Mouse (Mus musculus) cerebellum, adult 2 months (tissue): Measurements from ENCODE around the gene Zfp62. TPM values are rescaled to one million over a fixed set of nuclear protein-coding genes. Genes with fewer than 3 reads are reported as not detected.

Experiments used
- DNase-seq, 2 experiments: peaks; one replicate each; pipeline ENCODE4 v3.0.0; 2021
- H3K27ac ChIP-seq: fragments of 200-500 bp; 2 replicates; pipeline ENCODE4 v1.5.1; 2012; ENCODE audit warnings: low read length, control low read depth, inconsistent platforms; ENCODE audit not compliant: insufficient read depth
- H3K27me3 ChIP-seq: fragments of 200-500 bp; 2 replicates; pipeline ENCODE4 v1.6.1; 2012; ENCODE audit warnings: inconsistent platforms, mild to moderate bottlenecking, low read length, moderate library complexity; ENCODE audit not compliant: control insufficient read depth, insufficient read depth
- H3K4me1 ChIP-seq: fragments of 200-500 bp; 2 replicates; pipeline ENCODE4 v1.6.1; 2011; ENCODE audit warnings: low read length; ENCODE audit not compliant: control insufficient read depth, insufficient read depth
- H3K4me3 ChIP-seq: fragments of 200-500 bp; replicated peaks from 2 replicates; pipeline ENCODE3; 2011; ENCODE audit warnings: mild to moderate bottlenecking, low read depth, low read length, control low read depth; ENCODE audit not compliant: insufficient read depth
- CTCF ChIP-seq: fragments of 200-500 bp; IDR thresholded peaks from 2 replicates; pipeline ENCODE4 v1.5.1; 2011; ENCODE audit warnings: low read depth, mild to moderate bottlenecking, control low read depth, low read length, moderate library complexity, borderline replicate concordance; ENCODE audit not compliant: insufficient read depth
- POLR2A ChIP-seq: fragments of 200-500 bp; IDR thresholded peaks from 2 replicates; pipeline ENCODE4 v1.6.1; 2011; ENCODE audit warnings: low read length, control low read depth, borderline replicate concordance; ENCODE audit not compliant: insufficient read depth
- WGBS: fragments of 180-500 bp; shearing (Covaris S2); methylation state at CpG from one replicate; pipeline ENCODE4 v1.1.7; 2018; 5-methylcytosine and 5-hydroxymethylcytosine counted together
- polyA plus RNA-seq: library from polyadenylated mRNA; depleted of rRNA; stranded (reverse); fragments of >200 nt; gene quantifications from 2 replicates; pipeline ENCODE4 v1.2.3, GENCODE M21; 2012

Zfp62 gene
- polyA plus RNA-seq, 1 experiment: 22.6 TPM

GRCm38 (mm10) chr11:49240874-49241273 is 37.8 kb downstream of the Zfp62 start:
- 84% methylated on average over 4 of the region's 4 CpGs for WGBS
- peaks cover 4% of the 10 kb centered on the region; the same call in 1 of the 2 replicates for H3K4me1 ChIP-seq
- H3K27ac ChIP-seq: no peak overlapping the region
- no peak for TF ChIP-seq CTCF
- no peak for TF ChIP-seq POLR2A
- no peak for DNase-seq
- no peaks in the 10 kb centered on the region for H3K27me3 ChIP-seq
- H3K4me3 ChIP-seq: no peak overlapping the region

- no peak overlapping the region for H3K4me3 ChIP-seq
- no peak for DNase-seq
- H3K27me3 ChIP-seq: no peaks in the 10 kb centered on the region
- H3K27ac ChIP-seq: no peak overlapping the region
- TF ChIP-seq POLR2A: no peak
- no peak for TF ChIP-seq CTCF
- WGBS: 64% methylated on average over 1 of the region's 1 CpGs
- H3K4me1 ChIP-seq: peaks cover 4% of the 10 kb centered on the region; the same call in 1 of the 2 replicates
Observed at GRCm38 (mm10) chr11:49241471-49241870, 38.4 kb downstream of the Zfp62 start.

- 21% methylated on average over 11 of the region's 11 CpGs for WGBS
- H3K27ac ChIP-seq: peak overlapping the region; percentile 50; the same call in 1 of the 2 replicates
- TF ChIP-seq POLR2A (no peak), CTCF (no peak)
- H3K4me1 ChIP-seq: peaks cover 4% of the 10 kb centered on the region; the same call in 1 of the 2 replicates
- no peak for DNase-seq
- peak overlapping the region; percentile 74 for H3K4me3 ChIP-seq
- no peaks in the 10 kb centered on the region for H3K27me3 ChIP-seq
Observed at GRCm38 (mm10) chr11:49242944-49243626, 40.0 kb downstream of the Zfp62 start.

- Histone ChIP-seq H3K4me3 (peak within 1 kb of the TSS; percentile 74), H3K27ac (peak within 1 kb of the TSS; percentile 79), H3K27me3 (no peaks in the 10 kb centered on the region), H3K4me1 (peaks cover 4% of the 10 kb centered on the region; the same call in 1 of the 2 replicates)
- TF ChIP-seq CTCF: no peak
- peak; percentile 84 for TF ChIP-seq POLR2A
- WGBS: 1% methylated on average over 60 of the region's 60 CpGs
- DNase-seq: peak; percentile 90
Observed at GRCm38 (mm10) chr11:49243727-49244594, 40.9 kb downstream of the Zfp62 start, which contains the start of gene Mgat1. Mgat1 (plus strand) TSS chr11:49244191.

- Histone ChIP-seq H3K4me3 (peak overlapping the region; percentile 74), H3K27ac (peak overlapping the region; percentile 79), H3K27me3 (no peaks in the 10 kb centered on the region), H3K4me1 (peaks cover 4% of the 10 kb centered on the region; the same call in 1 of the 2 replicates)
- TF ChIP-seq POLR2A (no peak), CTCF (no peak)
- under 1% methylated on average over 4 of the region's 4 CpGs for WGBS
- DNase-seq: no peak
Observed at GRCm38 (mm10) chr11:49244595-49244930, 41.5 kb downstream of the Zfp62 start.

- no peaks in the 10 kb centered on the region for H3K27me3 ChIP-seq
- no peak overlapping the region for H3K4me3 ChIP-seq
- DNase-seq: peak in 1 of 2 experiments; percentile 14
- WGBS: 34% methylated on average over 7 of the region's 7 CpGs
- TF ChIP-seq CTCF (no peak), POLR2A (no peak)
- peaks cover 4% of the 10 kb centered on the region; the same call in 1 of the 2 replicates for H3K4me1 ChIP-seq
- no peak overlapping the region for H3K27ac ChIP-seq
Observed at GRCm38 (mm10) chr11:49245176-49245575, 42.1 kb downstream of the Zfp62 start.

GRCm38 (mm10) chr11:49245634-49246415 is 42.7 kb downstream of the Zfp62 start:
- DNase-seq: no peak
- no peak for TF ChIP-seq POLR2A
- TF ChIP-seq CTCF: no peak
- 51% methylated on average over 12 of the region's 12 CpGs for WGBS
- H3K4me1 ChIP-seq: peaks cover 4% of the 10 kb centered on the region; the same call in 1 of the 2 replicates
- no peak overlapping the region for H3K4me3 ChIP-seq
- H3K27me3 ChIP-seq: no peaks in the 10 kb centered on the region
- H3K27ac ChIP-seq: no peak overlapping the region
